Mouse (Mus musculus) v-Abl transformed pro-B cells (cell line): ENCODE results near the gene Armcx6.
"Not testable (repeated sequence)": the region's sequence is repeated elsewhere in the genome, so short reads cannot be mapped to it uniquely, and the experiment has no call there.

Experiments used
- in situ Hi-C, 2 experiments: fragments of 400-800 bp; cut with MboI; formaldehyde crosslinking; loops; one replicate each; pipeline ENCODE4 v1.15.1; 2025; ENCODE audit not compliant: unreplicated experiment in 2 of 2

Armcx6 gene

GRCm38 (mm10) chrX:134750764-134751592 lies at the start of gene Armcx6:
Gene Armcx6 (minus strand): TSS chrX:134751417.
- in situ Hi-C loops: loop anchor here in 1 of 2 experiments (5.0 kb wide), 1 partner anchor 161 kb away; no protein-coding TSS in a partner anchor

DNA sequence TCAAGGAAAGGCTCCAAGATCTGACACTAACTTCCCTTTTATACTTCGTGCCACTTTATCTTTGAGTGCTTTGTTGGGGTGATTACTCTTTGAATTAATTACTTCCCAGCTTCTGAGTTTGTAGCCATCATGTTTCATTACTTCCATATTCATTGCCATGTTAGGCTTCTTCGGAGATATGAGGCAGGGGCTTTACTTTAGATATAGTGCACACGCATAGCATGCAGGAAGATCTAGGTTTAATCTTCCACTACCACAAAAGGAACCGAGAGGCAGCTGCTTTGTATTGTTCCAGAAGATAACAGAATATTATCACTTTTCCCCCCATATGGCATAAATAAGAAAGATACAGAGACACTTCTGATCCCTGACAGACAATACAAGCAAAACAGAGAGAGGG lies 36.5 kb upstream of the Armcx6 start:
- in situ Hi-C loops: no loop called here

DNA sequence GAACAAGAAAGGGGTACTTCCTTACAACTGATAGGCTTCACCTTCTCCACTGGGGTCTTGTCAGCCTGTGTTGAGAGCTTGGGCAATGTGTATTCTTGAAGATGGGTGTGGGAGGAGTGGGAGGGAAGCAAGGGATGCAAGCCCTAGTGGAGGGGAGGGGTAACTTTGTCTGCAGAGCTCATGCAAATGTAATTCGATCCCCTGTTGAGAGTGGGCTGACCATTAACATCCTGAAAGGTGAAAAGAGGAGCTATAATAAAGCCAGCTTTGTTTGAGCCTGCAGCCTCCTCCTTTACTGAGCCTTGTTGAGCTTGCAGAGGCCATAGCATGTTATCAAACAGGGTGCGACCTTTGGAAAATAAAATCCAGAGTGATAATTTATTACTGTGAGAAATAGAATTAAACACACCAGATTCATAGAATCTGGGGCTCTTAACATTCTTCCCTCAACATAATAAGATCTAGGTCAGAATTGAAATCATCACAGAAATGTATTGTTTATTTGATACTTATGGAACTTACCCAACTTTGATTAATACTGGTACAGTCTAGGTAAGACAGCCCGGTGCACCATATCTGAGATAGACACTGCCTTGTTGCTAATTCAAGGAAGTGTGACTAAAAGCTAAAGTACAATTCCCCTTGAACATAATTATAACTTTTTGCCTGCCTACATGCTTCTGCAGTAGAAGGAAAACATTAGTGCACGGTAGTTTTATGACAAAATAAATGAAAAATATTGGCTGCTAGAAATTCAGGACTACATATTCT lies 12.4 kb upstream of the Armcx6 start:
- in situ Hi-C loops: not testable (repeated sequence)

- in situ Hi-C loops: no loop called here
These were observed 6.2 kb upstream of the Armcx6 start for GRCm38 (mm10) chrX:134757293-134757995.

- in situ Hi-C loops: no loop called here
These were observed 5.4 kb upstream of the Armcx6 start, which contains the start of gene Armcx3 for GRCm38 (mm10) chrX:134756434-134757292. Gene Armcx3 (plus strand): TSS chrX:134756595.

DNA sequence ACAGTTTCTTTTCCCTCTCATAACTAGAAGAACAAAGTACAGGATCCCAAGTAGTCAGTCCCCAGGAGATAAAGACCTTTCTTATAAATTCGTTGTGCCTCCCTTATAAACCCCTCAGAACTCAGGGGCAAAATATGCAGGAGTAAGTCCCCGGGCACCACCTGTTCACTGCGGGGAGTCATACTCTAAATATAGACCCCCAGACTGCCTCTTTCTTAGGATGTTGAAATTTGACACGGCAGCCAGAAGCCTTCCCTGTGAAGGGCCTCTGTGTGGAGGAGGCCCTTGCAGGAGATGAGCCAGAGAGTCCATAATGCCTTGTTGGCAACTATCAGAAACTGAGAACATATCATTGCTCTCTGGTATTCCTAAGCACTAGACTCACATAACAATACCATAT lies 1.4 kb upstream of the Armcx6 start:
- in situ Hi-C loops: loop anchor here in 1 of 2 experiments (5.0 kb wide), 1 partner anchor 160 kb away; no protein-coding TSS in a partner anchor

GRCm38 (mm10) chrX:134751910-134752309 lies 693 bp upstream of the Armcx6 start:
- in situ Hi-C loops: loop anchor here in 1 of 2 experiments (5.0 kb wide), 1 partner anchor 160 kb away; no protein-coding TSS in a partner anchor

GRCm38 (mm10) chrX:134746459-134746858 lies 4.8 kb downstream of the Armcx6 start:
- in situ Hi-C loops: loop anchor here in 1 of 2 experiments (25.0 kb wide), 1 partner anchor 341 kb away; no protein-coding TSS in a partner anchor

- in situ Hi-C loops: loop anchor here in 1 of 2 experiments (25.0 kb wide), 1 partner anchor 345 kb away; no protein-coding TSS in a partner anchor
These were observed 9.4 kb downstream of the Armcx6 start for GRCm38 (mm10) chrX:134741862-134742261.

DNA sequence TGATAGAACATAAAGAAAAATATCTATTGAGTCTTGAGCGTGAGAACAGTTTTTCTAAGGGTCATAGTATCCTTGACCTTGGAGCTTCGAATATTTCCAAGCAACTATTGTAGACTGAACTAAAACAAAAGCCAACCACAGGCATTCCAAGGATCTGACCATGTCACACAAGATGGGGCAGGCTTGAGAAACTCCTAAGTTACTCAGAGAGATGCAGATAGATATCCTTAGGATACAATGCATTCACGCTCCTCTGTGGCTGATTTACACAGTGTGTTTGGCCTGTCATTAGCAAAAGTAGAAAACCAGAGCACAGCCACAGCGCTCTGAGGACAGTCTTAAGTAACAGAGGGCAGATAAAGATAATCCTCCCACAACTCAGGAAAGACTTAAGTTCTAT lies 12.1 kb downstream of the Armcx6 start:
- in situ Hi-C loops: loop anchor here in 1 of 2 experiments (25.0 kb wide), 1 partner anchor 348 kb away; no protein-coding TSS in a partner anchor

GRCm38 (mm10) chrX:134737796-134738195 lies 13.4 kb downstream of the Armcx6 start:
- in situ Hi-C loops: loop anchor here in 1 of 2 experiments (25.0 kb wide), 1 partner anchor 350 kb away; no protein-coding TSS in a partner anchor

DNA sequence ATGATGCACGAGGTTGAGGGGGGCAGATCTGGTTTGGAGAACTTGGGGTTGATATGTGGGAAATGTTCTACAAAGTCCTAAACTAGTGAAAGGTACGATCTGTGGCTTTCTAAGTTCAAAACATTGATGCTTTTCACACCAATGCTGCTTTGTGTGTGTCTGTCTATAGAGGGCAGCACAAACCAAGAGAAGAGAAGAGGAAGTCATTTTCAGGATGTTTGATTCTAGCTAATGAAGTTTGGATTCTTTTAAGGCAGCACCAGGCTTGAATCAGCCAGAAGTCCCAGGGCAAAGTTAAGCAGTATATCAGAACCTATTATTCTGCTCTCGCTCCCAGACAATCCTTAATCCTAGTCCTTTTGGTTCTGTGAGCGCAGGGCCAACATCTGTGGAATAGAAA lies 21.4 kb downstream of the Armcx6 start:
- in situ Hi-C loops: loop anchor here (5.0 to 25.0 kb wide), 6 partner anchors 82 to 358 kb away; partner anchors contain the start of gene Timm8a1 (in 2 of the 2)

DNA sequence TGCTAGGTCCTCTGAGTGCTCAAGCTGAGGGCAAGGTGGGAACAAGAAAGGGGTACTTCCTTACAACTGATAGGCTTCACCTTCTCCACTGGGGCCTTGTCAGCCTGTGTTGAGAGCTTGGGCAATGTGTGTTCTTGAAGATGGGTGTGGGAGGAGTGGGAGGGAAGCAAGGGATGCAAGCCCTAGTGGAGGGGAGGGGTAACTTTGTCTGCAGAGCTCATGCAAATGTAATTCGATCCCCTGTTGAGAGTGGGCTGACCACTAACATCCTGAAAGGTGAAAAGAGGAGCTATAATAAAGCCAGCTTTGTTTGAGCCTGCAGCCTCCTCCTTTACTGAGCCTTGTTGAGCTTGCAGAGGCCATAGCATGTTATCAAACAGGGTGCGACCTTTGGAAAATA lies 27.5 kb downstream of the Armcx6 start:
- in situ Hi-C loops: loop anchor here (10.0 to 25.0 kb wide), 4 partner anchors 79 to 786 kb away; partner anchors contain the start of gene Timm8a1 (in 2 of the 2)

- in situ Hi-C loops: loop anchor here in 1 of 2 experiments (25.0 kb wide), 1 partner anchor 781 kb away; no protein-coding TSS in a partner anchor
These were observed 32.7 kb downstream of the Armcx6 start for GRCm38 (mm10) chrX:134718524-134718923.

DNA sequence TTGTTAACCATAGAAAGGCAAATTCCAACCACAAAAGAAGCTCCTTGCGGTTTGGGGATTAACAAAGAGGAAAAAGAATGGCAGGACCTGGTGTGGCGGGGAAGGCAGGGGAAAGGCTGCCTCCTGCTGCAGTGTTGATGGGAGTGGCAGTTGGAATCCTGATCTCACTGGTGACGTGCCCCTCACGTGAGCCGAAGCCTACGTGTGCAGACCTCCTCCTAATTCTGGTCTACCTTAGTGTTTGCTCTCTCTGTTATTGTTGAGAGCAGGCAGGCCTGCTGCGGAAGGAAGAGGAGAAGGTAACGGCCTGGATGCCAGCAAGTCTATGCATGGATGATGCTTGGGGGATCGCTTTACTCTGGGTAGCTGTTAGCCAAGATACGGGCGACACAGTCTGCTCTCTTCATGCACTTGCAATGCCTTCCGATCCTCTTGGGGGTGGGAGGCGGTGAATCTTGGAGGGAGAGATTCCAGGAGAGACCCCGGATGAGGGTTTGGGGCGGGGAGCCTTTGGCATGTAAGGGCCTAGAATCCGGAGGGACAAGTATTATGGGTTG lies 33.4 kb downstream of the Armcx6 start, which contains the start of gene Armcx1:
Armcx1 (plus strand) TSS at position 212 of the 557 bp plus-strand sequence.
- in situ Hi-C loops: loop anchor here in 1 of 2 experiments (25.0 kb wide), 1 partner anchor 781 kb away; no protein-coding TSS in a partner anchor

DNA sequence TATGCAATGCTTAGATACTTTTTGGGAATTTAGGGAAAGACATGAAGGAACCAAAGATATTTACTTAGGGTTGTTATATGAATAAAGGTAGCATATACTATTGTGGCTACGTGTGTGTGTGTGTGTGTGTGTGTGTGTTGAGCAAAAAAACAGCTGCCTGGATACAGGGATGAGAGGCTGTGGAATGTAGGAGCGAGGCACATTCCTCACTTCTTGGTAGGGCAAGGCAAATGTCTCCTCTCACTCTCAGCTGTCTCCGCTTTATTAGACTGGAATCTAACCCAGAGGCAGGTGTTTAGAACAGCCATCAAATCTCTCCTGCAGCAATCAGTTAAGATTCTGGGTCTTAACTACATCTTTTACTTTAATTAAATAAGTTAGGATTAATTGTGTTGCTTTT lies 34.4 kb downstream of the Armcx6 start:
- in situ Hi-C loops: loop anchor here in 1 of 2 experiments (25.0 kb wide), 1 partner anchor 780 kb away; no protein-coding TSS in a partner anchor
